Mouse (Mus musculus) MEL (cell line): ENCODE results near the gene Rcsd1. TPM values are rescaled to one million over a fixed set of nuclear protein-coding genes. Genes with fewer than 3 reads are reported as not detected.

Experiments used
- DNase-seq: peaks from one replicate; pipeline ENCODE4 v3.0.0; 2011; ENCODE audit warnings: low read depth, low spot score
- H3K27ac ChIP-seq: 2 replicates; pipeline ENCODE4 v1.5.1; 2012; ENCODE audit warnings: low read depth, mild to moderate bottlenecking, control low read depth, low read length, moderate library complexity; ENCODE audit not compliant: control insufficient read depth
- H3K27me3 ChIP-seq, 2 experiments: fragments of 150-350 bp in 1 of 2; sonication (generic) in 1 of 2; 2 replicates each; pipeline ENCODE4 v1.6.1; 2012; ENCODE audit warnings: low read length in 2 of 2, mild to moderate bottlenecking in 2 of 2, improper control_type of control experiment in 1 of 2, moderate library complexity in 1 of 2; ENCODE audit not compliant: insufficient read depth in 2 of 2, control insufficient read depth in 1 of 2
- H3K36me3 ChIP-seq, 2 experiments: 2 replicates each; pipeline ENCODE4 v1.6.1; 2012 to 2014; ENCODE audit warnings: low read length in 2 of 2, improper control_type of control experiment in 1 of 2, inconsistent platforms in 1 of 2, mild to moderate bottlenecking in 1 of 2; ENCODE audit not compliant: insufficient read depth in 2 of 2, control insufficient read depth in 1 of 2
- H3K4me1 ChIP-seq, 2 experiments: fragments of 150-350 bp in 1 of 2; sonication (generic) in 1 of 2; 2 replicates each; pipeline ENCODE4 v1.6.1; 2012; ENCODE audit warnings: low read length in 2 of 2, improper control_type of control experiment in 1 of 2, mild to moderate bottlenecking in 1 of 2; ENCODE audit not compliant: insufficient read depth in 2 of 2, control insufficient read depth in 1 of 2
- H3K4me3 ChIP-seq, 2 experiments: fragments of 150-350 bp in 1 of 2; sonication (generic) in 1 of 2; 2 replicates each; pipeline ENCODE4 v1.5.1; 2012; ENCODE audit warnings: low read depth in 2 of 2, low read length in 2 of 2, mild to moderate bottlenecking in 2 of 2, moderate library complexity in 2 of 2, control low read depth in 1 of 2, improper control_type of control experiment in 1 of 2; ENCODE audit not compliant: control insufficient read depth in 1 of 2, insufficient read depth in 1 of 2
- H3K79me2 ChIP-seq: 2 replicates; pipeline ENCODE4 v1.6.1; 2012; ENCODE audit warnings: mild to moderate bottlenecking, low read length, moderate library complexity; ENCODE audit not compliant: control insufficient read depth, poor library complexity, insufficient read depth
- H3K9ac ChIP-seq: 2 replicates; pipeline ENCODE4 v1.6.1; 2012; ENCODE audit warnings: low read depth, mild to moderate bottlenecking, control low read depth, low read length, moderate library complexity; ENCODE audit not compliant: control insufficient read depth, poor library complexity, severe bottlenecking
- H3K9me3 ChIP-seq: fragments of 150-350 bp; sonication (generic); replicated peaks from 2 replicates; pipeline ENCODE4 v1.6.1; 2012; ENCODE audit warnings: mild to moderate bottlenecking, low read length, improper control_type of control experiment, moderate library complexity; ENCODE audit not compliant: insufficient read depth
- BHLHE40 ChIP-seq: IDR thresholded peaks from 2 replicates; pipeline ENCODE4 v1.6.1; 2012; ENCODE audit warnings: low read depth, mild to moderate bottlenecking, inconsistent platforms, low read length, improper control_type of control experiment, borderline replicate concordance
- E2F4 ChIP-seq: IDR thresholded peaks from 2 replicates; pipeline ENCODE4 v1.6.1; 2011; ENCODE audit warnings: low read depth, low read length, improper control_type of control experiment, borderline replicate concordance
- GATA1 ChIP-seq: IDR thresholded peaks from 2 replicates; pipeline ENCODE4 v1.6.1; 2011; ENCODE audit warnings: low read depth, low read length, improper control_type of control experiment
- HCFC1 ChIP-seq: IDR thresholded peaks from 2 replicates; pipeline ENCODE4 v1.6.1; 2012; ENCODE audit warnings: low read depth, mild to moderate bottlenecking, inconsistent platforms, low read length, improper control_type of control experiment, moderate library complexity
- JUND ChIP-seq: IDR thresholded peaks from 2 replicates; pipeline ENCODE4 v1.6.1; 2011; ENCODE audit warnings: low read depth, mild to moderate bottlenecking, improper control_type of control experiment, low read length
- KAT2A ChIP-seq: conservative IDR thresholded peaks from 2 replicates; pipeline ENCODE4 v1.6.1; 2012; ENCODE audit warnings: low read depth, low read length, improper control_type of control experiment, inconsistent platforms
- MAFK ChIP-seq: IDR thresholded peaks from 2 replicates; pipeline ENCODE4 v1.6.1; 2011; ENCODE audit warnings: low read depth, mild to moderate bottlenecking, low read length, improper control_type of control experiment, borderline replicate concordance
- MAX ChIP-seq: IDR thresholded peaks from 2 replicates; pipeline ENCODE4 v1.6.1; 2011; ENCODE audit warnings: low read length, improper control_type of control experiment
- MAZ ChIP-seq: IDR thresholded peaks from 2 replicates; pipeline ENCODE4 v1.6.1; 2012; ENCODE audit warnings: low read depth, mild to moderate bottlenecking, inconsistent platforms, low read length, improper control_type of control experiment
- MYB ChIP-seq: IDR thresholded peaks from 2 replicates; pipeline ENCODE4 v1.6.1; 2011; ENCODE audit warnings: mild to moderate bottlenecking, low read depth, low read length, improper control_type of control experiment
- NELFE ChIP-seq: IDR thresholded peaks from 2 replicates; pipeline ENCODE4 v1.6.1; 2011; ENCODE audit warnings: low read depth, low read length, improper control_type of control experiment
- POLR2AphosphoS2 ChIP-seq: IDR thresholded peaks from 2 replicates; pipeline ENCODE4 v1.6.1; 2011; ENCODE audit warnings: low read length, improper control_type of control experiment
- RAD21 ChIP-seq: IDR thresholded peaks from 2 replicates; pipeline ENCODE4 v1.6.1; 2011; ENCODE audit warnings: mild to moderate bottlenecking, low read depth, low read length, improper control_type of control experiment
- RCOR1 ChIP-seq: IDR thresholded peaks from 2 replicates; pipeline ENCODE4 v1.6.1; 2012; ENCODE audit warnings: low read depth, mild to moderate bottlenecking, inconsistent platforms, low read length, improper control_type of control experiment
- SMC3 ChIP-seq: IDR thresholded peaks from 2 replicates; pipeline ENCODE4 v1.6.1; 2011; ENCODE audit warnings: low read depth, low read length, improper control_type of control experiment
- TBP ChIP-seq: IDR thresholded peaks from 2 replicates; pipeline ENCODE4 v1.8.0; 2011; ENCODE audit warnings: low read depth, low read length, improper control_type of control experiment
- ZC3H11A ChIP-seq: IDR thresholded peaks from 2 replicates; pipeline ENCODE4 v1.6.1; 2012; ENCODE audit warnings: low read depth, mild to moderate bottlenecking, inconsistent platforms, low read length, improper control_type of control experiment
- polyA plus RNA-seq, 2 experiments: library from polyadenylated mRNA; stranded (reverse) in 1 of 2; unstranded in 1 of 2; fragments of >175 nt in 1 of 2; fragments of >200 nt in 1 of 2; gene quantifications; 2 replicates each; pipeline versions ENCODE4 v1.2.1 to v1.2.4; 2012; ENCODE audit warnings: low replicate concordance in 2 of 2, low read depth in 1 of 2; ENCODE audit not compliant: insufficient read length in 2 of 2, insufficient read depth in 1 of 2, missing spikeins in 1 of 2
- total RNA-seq: library from RNA; depleted of rRNA; stranded (reverse); fragments of 300-350 nt; gene quantifications from 2 replicates; pipeline ENCODE4 v1.2.3, GENCODE M21; 2012

The Rcsd1 gene
- total and polyA plus RNA-seq, 3 experiments, result 19.0 to 38.0 TPM; not detected in 1

- no peak for DNase-seq
- Histone ChIP-seq H3K79me2 (peaks cover 3% of the 10 kb centered on the region; the same call in 1 of the 2 replicates), H3K4me1 (0 out of 4 replicates have a peak, but pooled peaks cover 3 to 4% of the 10 kb centered on the region in 2 experiments), H3K4me3 (no peak overlapping the region), H3K36me3 (peaks cover 2 to 3% of the 10 kb centered on the region in 2 experiments; a peak in 3 of 4 replicates), H3K27me3 (no peaks in the 10 kb centered on the region), H3K27ac (no peak overlapping the region), H3K9ac (no peak overlapping the region), H3K9me3 (no peaks in the 10 kb centered on the region)
- TF ChIP-seq SMC3 (no peak), HCFC1 (no peak), TBP (no peak), MAX (no peak), MAFK (no peak), GATA1 (no peak), E2F4 (no peak), POLR2AphosphoS2 (no peak)
These were observed 13.5 kb downstream of the Rcsd1 start for GRCm38 (mm10) chr1:165696040-165696439.

GRCm38 (mm10) chr1:165695392-165696014 is 14.1 kb downstream of the Rcsd1 start:
- Histone ChIP-seq H3K9me3 (no peaks in the 10 kb centered on the region), H3K27me3 (no peaks in the 10 kb centered on the region), H3K27ac (no peak overlapping the region), H3K4me3 (no peak overlapping the region), H3K36me3 (peaks cover 2% of the 10 kb centered on the region in 2 experiments; a peak in 3 of 4 replicates), H3K4me1 (0 out of 4 replicates have a peak, but pooled peaks cover 3 to 4% of the 10 kb centered on the region in 2 experiments), H3K79me2 (peaks cover 3% of the 10 kb centered on the region; the same call in 1 of the 2 replicates), H3K9ac (no peak overlapping the region)
- no peak for DNase-seq
- TF ChIP-seq MYB (no peak), RAD21 (no peak), NELFE (no peak), SMC3 (no peak), ZC3H11A (no peak), MAZ (no peak), BHLHE40 (no peak), RCOR1 (no peak), KAT2A (no peak), JUND (no peak), MAX (no peak), POLR2AphosphoS2 (no peak)
